Mouse (Mus musculus) heart, postnatal 10 days (tissue): Measurements from ENCODE around the gene Lsp1. TPM values are rescaled to one million over a fixed set of nuclear protein-coding genes. Genes with fewer than 3 reads are reported as not detected.

Experiments
- DNase-seq, 2 experiments: peaks; one replicate each; pipeline ENCODE4 v3.0.0; 2021
- intact Hi-C: fragments of 180-260 bp; cut with DNase I; formaldehyde crosslinking; loops from one replicate; pipeline ENCODE4 v1.15.1; 2025
- total RNA-seq, 2 experiments: library from RNA; stranded (reverse); gene quantifications; 2 replicates each; pipeline ENCODE4 v1.2.3; 2021

Lsp1 gene
- total RNA-seq, 2 experiments from 2014 or later = 111 to 116 TPM

DNA sequence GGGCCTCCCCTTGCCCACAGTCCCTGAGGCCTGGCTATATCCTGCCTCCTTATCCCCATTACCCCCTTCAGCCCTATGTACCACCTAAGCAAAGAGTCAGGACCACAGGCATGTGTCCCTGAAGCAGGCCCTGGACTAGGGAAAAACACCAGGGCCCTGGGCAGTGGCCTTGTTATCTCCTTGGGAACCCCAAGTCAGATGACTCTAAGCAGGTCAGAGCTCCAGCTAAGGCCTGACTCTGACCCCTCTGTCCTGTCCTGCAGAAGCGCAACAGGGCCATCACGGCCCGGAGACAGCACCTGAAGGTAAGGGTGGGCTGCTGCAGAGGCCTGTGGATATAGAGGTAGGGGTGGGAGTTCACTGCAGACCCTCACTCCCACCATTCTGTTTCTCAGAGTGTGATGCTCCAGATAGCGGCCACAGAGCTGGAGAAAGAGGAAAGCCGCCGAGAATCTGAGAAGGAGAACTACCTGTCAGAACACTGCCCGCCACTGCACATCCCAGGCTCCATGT lies 17.6 kb upstream of the Lsp1 start:
- DNase-seq = no peak
- intact Hi-C loops = no loop called here

GRCm38 (mm10) chr7:142443474-142443873 lies 17.1 kb upstream of the Lsp1 start:
- intact Hi-C loops = no loop called here
- no peak for DNase-seq

GRCm38 (mm10) chr7:142444171-142444570 lies 16.4 kb upstream of the Lsp1 start:
- DNase-seq = no peak
- intact Hi-C loops = no loop called here

DNA sequence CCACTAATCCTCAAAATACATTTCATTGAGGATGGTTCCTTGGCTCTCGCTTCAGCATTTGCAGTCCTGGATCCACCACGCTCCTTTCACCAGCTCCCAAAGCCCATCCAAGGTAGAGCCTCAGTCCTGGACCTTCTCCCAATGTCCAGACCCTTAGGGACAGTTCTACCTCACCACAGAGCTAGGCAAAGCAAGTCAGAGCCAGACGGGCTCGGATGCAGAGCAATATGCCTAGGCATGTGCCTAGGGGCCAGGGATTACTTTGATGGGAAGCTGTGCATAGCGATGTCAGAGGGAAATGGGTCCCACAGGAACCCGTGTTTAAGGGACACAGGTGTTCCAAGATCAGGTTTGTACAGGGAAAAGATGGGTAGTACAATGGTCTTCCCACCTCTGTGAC lies 15.3 kb upstream of the Lsp1 start:
- DNase-seq = no peak
- intact Hi-C loops = no loop called here

DNA sequence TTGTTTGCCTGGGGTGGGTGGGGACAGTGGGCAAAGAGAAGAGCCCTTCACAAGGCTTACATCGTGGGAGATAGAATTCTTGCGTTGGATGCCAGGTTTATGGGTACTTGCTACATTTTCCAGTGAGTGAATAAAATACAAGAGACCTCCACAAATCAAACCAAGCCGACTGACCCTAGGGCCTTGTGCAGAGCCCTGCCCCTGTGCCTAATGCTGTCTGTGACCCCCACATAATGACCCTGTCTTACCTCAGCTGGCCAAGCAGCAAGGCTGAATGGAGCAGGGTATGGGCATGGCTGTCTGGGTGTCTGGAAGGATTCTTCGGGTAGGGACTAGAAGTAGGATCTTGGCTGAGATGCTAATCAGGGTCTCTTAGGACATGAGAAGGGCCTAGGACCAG lies 14.3 kb upstream of the Lsp1 start:
- no peak for DNase-seq
- intact Hi-C loops = loop anchor here (2.0 kb wide), 1 partner anchor 29 kb away; no protein-coding TSS in a partner anchor

DNA sequence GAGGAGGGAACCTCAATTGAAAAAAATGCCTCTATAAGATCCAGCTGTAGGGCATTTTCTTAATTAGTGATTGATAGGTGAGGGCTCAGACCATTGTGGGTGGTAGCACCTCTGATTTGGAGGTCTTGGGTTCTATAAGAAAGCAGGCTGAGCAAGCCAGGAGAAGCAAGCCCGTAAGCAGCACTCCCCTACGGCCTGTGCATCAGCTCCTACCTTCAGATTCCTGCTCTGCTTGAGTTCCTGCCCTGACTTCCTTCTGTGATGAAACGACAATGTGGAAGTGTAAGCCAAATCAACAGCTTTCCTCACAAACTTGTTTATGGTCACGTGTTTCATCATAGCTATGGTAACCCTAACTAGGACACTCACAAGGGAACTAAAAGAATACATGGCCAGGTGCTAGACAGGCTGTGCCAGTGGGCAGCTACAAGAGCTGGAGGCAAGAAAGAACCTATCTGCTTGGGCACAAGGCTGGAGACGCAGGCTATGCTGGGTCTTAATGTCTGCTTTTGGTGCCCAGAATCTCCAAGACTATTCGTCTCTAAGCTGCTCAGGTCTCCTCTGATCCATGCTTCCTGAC lies 11.5 kb upstream of the Lsp1 start:
- intact Hi-C loops = no loop called here

DNA sequence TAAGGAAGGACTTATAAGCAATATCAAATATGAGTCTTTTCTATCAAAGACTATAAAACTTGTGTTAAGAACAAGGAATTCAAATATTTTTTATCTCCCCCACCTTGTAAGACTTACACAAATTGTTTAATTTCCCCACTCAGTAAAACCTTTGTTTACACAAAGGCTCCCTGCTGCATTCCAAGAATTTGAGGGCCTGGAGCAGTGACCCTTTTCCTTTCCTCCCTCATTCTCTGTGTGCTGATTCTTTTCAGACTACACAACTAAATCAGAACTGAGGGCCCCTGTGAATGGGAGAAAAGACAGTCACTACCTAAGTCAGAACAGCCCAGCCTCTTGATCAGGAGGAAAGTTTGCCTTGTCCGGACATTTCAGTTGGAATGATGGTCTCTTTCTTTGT lies 5.9 kb upstream of the Lsp1 start:
- intact Hi-C loops = no loop called here
- no peak for DNase-seq

More for the DNA sequence above, 11.5 kb upstream of the Lsp1 start:
- no peak for DNase-seq

DNA sequence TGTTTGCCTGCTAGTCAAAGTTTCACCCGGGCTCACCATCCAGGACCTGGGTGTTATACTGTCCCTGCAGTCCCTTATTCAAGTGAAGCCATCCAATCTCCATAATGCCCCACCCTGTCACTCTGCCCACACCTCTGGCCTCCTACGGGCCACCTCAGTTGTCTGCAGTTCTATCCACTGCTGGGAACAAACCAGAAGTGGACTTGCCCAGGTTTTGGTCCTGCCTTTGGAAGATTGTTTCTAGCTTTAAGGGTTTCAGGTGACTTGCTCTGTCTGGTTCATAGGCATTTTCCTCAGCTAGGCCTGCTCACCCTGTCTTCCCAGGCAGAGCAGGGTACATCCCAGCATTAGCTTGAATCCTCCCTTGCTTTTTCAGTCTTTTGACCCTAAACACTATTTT lies 5.4 kb upstream of the Lsp1 start:
- intact Hi-C loops = no loop called here
- no peak for DNase-seq

DNA sequence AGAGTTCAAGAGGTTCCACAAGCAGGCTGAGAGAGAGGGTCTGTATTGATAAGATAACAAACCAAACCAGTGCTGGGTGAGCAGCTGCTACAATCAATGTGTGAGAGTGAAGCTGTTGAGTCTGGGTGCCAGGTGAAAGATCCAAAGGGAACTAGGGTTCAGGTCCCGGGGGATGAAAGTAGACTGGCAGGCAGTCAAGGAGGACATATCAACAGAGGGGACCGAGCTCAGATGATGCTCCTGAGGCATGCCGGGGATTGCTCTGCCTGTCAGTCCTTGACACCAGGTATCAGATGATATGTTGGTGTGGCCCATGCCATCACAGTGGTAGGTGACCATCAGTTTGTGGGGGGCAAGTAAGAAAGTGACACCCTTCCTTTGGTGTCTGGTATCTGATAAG lies 3.8 kb upstream of the Lsp1 start:
- peak; percentile 32 to 36 for DNase-seq
- intact Hi-C loops = no loop called here

DNA sequence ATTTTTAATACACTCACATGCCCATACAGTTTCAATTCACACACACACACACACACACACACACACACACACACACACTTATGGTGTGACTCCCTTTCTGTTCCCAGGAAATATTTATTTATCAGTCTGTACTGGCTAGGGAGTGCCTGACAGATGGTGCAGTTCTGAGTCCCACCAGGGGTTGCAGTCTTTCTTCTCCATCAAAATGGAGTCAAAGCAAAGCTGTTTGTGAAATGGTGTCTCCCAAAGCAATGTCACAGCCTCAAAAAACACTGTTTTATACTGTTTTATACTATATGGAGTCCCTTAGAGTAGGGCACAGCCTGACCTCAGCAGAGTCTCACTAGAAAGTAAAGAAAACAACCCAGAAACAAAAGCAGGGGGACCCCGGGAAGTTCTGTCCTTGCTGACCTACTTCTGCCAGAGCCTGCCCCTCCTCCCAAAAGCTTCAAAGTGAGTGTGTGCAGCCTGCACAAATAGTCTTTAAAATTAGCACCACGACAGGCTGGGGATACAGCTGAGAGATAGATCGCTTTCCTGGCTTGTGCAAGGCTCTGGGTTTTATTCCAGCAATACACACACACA lies 3.3 kb upstream of the Lsp1 start:
- peak; percentile 79 to 81 for DNase-seq
- intact Hi-C loops = no loop called here

GRCm38 (mm10) chr7:142458026-142458425 lies 2.6 kb upstream of the Lsp1 start:
- intact Hi-C loops = no loop called here
- peak; percentile 52 for DNase-seq

GRCm38 (mm10) chr7:142458676-142459298 lies 1.8 kb upstream of the Lsp1 start:
- intact Hi-C loops = no loop called here
- DNase-seq = no peak

- intact Hi-C loops = no loop called here
- DNase-seq = peak; percentile 74 to 79
Observed at GRCm38 (mm10) chr7:142459299-142459691, 1.3 kb upstream of the Lsp1 start.

- DNase-seq = peak in 1 of 2 experiments; percentile 10
- intact Hi-C loops = no loop called here
Observed at GRCm38 (mm10) chr7:142461446-142461845, 837 bp downstream of the Lsp1 start.

DNA sequence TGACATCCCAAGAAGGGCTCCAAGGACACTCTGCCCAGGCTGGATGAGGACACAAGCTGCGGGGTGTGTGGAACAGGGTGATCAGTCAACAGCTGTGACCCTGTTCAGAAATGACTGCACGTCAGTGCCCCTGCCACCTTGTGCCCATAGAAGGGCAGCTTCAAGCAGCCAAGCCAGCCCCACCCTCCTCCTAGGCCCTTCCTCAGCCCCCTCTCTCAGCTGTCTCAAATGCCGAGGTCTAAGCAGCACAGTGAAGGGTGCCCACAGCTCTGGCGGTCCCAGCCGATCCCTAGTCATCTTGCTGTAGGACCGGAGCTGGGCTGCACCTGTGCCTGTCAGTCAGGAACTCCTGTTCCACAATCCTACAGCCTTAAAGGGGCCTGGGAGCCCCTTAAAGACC lies 1.6 kb downstream of the Lsp1 start:
- peak; percentile 36 to 40 for DNase-seq
- intact Hi-C loops = no loop called here

DNA sequence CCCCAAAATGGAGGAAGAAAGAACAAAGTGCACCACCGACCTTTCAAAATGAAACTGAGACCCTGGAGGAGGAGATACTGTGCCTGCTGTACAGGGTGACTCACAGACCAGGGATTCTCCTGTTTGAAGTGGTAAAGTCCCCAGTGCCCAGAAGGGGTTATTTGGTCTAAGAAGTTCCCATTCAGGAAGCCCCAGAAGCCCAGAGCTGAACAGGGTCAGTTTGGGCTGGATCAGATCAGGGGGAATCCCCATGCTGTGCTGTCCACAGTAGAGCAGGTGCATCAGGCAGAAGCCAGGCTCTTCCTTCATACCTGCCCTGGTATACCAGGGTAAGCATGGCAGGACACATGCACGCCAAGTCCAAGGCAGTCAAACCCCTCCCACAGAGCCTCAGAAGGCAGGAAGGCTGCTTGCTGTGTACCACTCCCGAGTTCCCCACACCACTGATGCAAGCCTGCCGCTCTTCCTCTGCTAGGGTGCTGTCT lies 2.0 kb downstream of the Lsp1 start:
- DNase-seq = peak in 1 of 2 experiments; percentile 11
- intact Hi-C loops = no loop called here

DNA sequence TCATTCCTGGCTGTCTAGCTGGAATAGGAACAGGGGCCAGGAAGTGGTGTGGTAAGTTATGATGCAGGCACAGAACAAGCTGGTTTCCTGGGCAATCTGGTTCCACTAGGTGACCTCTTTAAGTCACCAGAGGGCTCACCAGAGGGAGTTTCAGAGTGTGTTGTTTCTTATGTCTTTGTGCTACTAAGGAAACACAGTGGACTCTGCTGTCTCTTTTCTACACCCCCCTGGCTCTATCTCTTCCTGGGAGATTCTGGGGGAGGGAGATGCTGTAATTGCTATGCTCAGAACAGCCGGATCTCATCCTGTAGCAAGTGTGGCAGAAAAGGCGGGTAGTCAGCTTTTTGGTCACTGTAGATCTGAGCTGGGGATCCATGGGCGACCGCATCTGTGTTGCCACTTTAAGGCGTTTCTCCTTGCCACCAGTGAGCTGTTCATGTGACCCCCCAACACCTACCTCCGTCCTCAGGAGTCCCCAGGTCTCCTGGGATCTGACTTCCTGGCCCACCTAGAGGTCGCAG lies 9.6 kb downstream of the Lsp1 start:
- intact Hi-C loops = no loop called here
- peak; percentile 58 for DNase-seq

DNA sequence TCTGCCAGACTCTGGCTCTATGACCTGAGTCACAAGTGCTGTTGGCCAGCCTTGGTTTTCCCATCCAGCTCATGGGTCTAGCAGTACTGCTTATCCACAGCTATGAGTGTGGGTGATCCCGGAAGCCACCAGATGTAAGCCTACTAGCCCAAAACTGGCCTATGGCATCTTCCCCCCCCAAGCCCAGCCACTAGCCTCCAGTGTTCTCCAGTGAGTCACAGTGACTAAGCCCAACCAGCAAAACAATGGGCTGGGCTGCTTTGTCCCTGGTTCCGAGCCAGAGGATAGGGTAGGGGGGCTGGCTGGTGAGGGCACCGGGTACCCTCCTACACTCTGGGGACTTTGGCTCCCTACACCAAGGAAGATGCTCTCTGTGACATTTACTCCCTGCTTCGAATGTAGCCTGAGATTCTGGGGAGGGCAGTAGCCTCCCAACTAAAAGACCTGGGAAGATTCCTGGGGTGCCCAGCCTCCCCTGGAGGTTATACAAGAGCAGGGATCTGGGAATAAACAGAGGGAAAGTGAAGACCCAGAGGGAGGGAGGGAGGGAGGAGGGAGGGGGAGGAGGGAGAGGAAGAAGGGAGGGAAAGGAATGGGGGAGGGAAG lies 10.3 kb downstream of the Lsp1 start:
- DNase-seq = peak; percentile 87 to 88
- intact Hi-C loops = no loop called here

DNA sequence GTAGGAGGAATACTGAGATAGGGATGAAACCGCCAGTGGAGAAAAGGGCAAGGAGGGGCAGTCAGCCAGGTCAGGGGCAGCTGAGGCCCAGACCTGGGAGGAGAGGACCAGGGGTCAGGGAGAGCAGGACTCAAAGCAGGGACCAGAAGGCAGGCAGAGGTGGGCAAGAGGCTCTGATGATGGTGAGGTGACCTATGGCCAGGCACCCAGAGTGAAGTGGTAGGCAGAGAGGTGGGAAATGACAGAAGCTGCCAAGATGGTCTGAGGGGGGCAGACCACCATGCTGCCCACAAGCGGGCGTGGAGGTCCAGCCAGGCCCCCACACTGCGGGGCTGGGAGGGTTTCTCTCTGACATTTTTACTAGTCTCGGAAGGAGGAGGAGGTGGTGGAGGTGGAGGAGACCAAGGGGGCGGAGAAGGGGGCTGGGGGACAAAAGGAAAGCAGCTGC lies 10.8 kb downstream of the Lsp1 start:
- peak in 1 of 2 experiments; percentile 45 for DNase-seq

DNA sequence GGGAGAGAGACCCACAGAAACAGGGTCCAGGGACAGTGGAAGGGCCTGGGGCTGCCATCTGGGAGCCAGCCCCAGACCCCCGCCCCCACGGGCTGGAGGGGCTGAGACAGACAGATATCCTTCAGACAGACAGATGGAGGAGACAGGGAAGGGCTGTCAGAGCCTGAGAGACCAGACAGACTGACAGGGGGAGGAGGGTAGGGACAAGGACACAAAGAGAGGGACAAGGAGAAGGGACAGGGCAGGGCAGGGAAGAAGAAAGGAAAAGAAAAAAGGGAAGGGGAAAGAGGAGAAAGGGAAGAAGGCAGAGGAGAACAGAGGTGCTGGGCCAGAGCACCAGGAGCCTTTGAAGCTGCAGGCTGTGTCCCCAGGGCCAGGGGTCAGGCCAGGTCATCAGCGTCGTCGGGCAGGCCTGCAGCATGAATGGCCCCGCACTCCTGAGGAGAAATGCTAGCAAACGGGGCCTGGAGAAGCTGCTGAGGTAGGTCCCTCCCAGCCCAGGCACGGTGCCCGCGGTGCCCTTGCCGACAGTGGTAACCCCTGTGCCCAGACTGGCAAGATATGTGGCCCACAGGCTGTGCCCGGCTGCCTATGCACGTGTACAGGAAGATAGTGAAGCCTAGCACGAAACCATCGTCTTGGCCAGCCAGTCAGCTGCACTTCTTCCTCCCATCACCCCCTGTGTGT lies 11.4 kb downstream of the Lsp1 start:
- intact Hi-C loops = no loop called here
- peak; percentile 74 to 77 for DNase-seq

More for the DNA sequence above, 10.8 kb downstream of the Lsp1 start:
- intact Hi-C loops = no loop called here

DNA sequence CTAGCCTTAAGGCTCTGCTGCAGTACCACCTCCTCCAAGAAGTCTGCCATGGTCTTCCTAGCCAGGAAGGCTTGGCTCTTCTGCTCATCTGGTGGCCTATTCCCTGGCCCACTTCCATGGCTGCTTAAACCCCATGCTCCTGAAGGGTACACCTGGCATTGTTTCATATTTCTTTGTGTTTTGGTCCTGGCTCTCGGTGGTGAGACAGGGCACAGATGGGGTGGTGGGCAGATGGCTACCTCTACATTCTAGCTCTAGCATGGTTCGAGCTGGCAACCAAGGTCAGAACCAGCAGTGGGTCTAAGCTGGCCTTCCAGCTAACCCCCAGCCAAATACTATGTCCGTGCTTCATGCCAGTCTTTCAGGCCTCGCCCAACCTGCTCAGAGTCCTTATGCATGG lies 12.3 kb downstream of the Lsp1 start:
- intact Hi-C loops = no loop called here
- DNase-seq = no peak
